Mouse (Mus musculus) bone marrow, adult 2 months (tissue): ENCODE measurements at regions not wholly inside any gene's neighbourhood (a gene's known extent, or its start where the extent isn't known, plus 50 kb on each side); places are given as distances from the start of the nearest gene placed in this dataset.

Experiments
- CTCF ChIP-seq: fragments of 200-500 bp; IDR thresholded peaks from 2 replicates; pipeline ENCODE4 v1.5.1; 2011; ENCODE audit warnings: low read length, control low read depth; ENCODE audit not compliant: control insufficient read depth, insufficient read depth
- POLR2A ChIP-seq: fragments of 200-500 bp; IDR thresholded peaks from 2 replicates; pipeline ENCODE4 v1.6.1; 2011; ENCODE audit warnings: low read depth, mild to moderate bottlenecking, control low read depth, low read length, borderline replicate concordance; ENCODE audit not compliant: control insufficient read depth

GRCm38 (mm10) chr2:61045467-61045866 lies 82.5 kb upstream of the Rbms1 start:
- TF ChIP-seq CTCF (no peak), POLR2A (no peak)
